Mouse (Mus musculus): Measurements from ENCODE around the gene Lhb. TPM values are rescaled to one million over a fixed set of nuclear protein-coding genes. Genes with fewer than 3 reads are reported as not detected.
"Not testable (repeated sequence)": the region's sequence is repeated elsewhere in the genome, so short reads cannot be mapped to it uniquely, and the experiment has no call there.

The Lhb gene
- total RNA-seq (2018; cell fraction: chromatin; rRNA removed): not detected
- total RNA-seq (2018; cell fraction: cytosol; rRNA removed): not detected
- total RNA-seq (2018; cell fraction: nucleus; rRNA removed): not detected
- not detected in 3 replicates for polyA plus RNA-seq (2018)

GRCm38 (mm10) chr7:45420615-45420919 is at the start of gene Lhb:
TSS of gene Lhb (plus strand) at chr7:45420820.
- H3K36me3 ChIP-seq (ENCODE audit: inconsistent target): peaks cover 41% of the 10 kb centered on the region; the same call in 1 of the 2 replicates
- no peak within 1 kb of the TSS for H3K4me3 ChIP-seq (ENCODE audit: inconsistent target)
- WGBS (ENCODE audit: missing documents): 89% methylated on average over 6 of the region's 6 CpGs
- no peak within 1 kb of the TSS for H3K27ac ChIP-seq
- H3K79me2 ChIP-seq (ENCODE audit: inconsistent target): no peaks in the 10 kb centered on the region

GRCm38 (mm10) chr7:45372371-45372770 is 48.2 kb upstream of the Lhb start:
- no peak overlapping the region for H3K4me3 ChIP-seq (ENCODE audit: inconsistent target)
- no peak overlapping the region for H3K27ac ChIP-seq
- peaks cover 14% of the 10 kb centered on the region for H3K36me3 ChIP-seq (ENCODE audit: inconsistent target)
- WGBS (ENCODE audit: missing documents): 85% methylated on average over 5 of the region's 5 CpGs
- no peaks in the 10 kb centered on the region for H3K79me2 ChIP-seq (ENCODE audit: inconsistent target)

DNA sequence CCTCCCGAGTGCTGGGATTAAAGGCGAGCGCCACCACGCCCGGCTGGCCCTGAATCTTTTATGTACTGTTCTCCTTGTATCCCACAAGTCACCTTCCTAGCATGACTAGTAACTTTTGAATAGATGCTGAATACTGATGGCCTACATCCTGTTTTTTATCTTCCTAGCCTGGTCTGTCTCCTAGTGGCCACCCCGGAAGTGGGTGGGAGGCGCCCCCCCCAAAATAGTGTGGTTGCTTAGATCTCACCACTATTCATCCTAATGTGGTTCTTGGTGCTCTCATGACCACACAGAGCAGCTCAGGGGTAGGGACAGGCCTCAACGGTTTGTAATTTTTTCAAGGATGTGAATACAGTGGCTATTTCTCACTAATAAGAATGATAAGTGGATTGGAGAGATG is 46.0 kb upstream of the Lhb start:
- no peak overlapping the region for H3K4me3 ChIP-seq (ENCODE audit: inconsistent target)
- H3K27ac ChIP-seq: no peak overlapping the region
- peaks cover 35% of the 10 kb centered on the region for H3K36me3 ChIP-seq (ENCODE audit: inconsistent target)
- WGBS (ENCODE audit: missing documents): 86% methylated on average over 8 of the region's 8 CpGs
- H3K79me2 ChIP-seq (ENCODE audit: inconsistent target): no peaks in the 10 kb centered on the region; the same call in 1 of the 2 replicates

- peaks cover 8% of the 10 kb centered on the region; the same call in 1 of the 2 replicates for H3K79me2 ChIP-seq (ENCODE audit: inconsistent target)
- no peak overlapping the region for H3K27ac ChIP-seq
- H3K36me3 ChIP-seq (ENCODE audit: inconsistent target): peaks cover 48% of the 10 kb centered on the region
- WGBS (ENCODE audit: missing documents): 82% methylated on average over 1 of the region's 1 CpGs
- no peak overlapping the region for H3K4me3 ChIP-seq (ENCODE audit: inconsistent target)
Measured at GRCm38 (mm10) chr7:45376057-45376456, 44.6 kb upstream of the Lhb start.

DNA sequence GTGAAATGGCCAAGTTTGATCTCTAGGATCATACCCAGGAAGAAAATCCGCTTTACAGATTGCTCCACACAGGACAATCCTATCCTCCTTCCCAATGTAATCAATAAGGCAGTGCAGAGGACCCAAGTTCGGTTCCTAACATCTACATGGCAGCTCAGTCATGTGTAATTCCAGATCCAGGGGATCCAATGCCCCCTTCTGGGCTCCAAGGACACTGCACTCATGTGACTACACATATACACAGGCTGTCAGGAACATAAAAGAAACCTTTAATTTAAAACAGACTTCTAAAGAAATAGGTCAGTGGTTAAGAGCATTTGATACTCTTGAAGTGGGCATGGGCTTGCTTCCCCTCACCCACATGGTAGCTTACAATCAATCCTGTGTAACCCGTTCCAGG is 34.5 kb upstream of the Lhb start:
- Histone ChIP-seq H3K36me3 (ENCODE audit: inconsistent target) (peaks cover 78% of the 10 kb centered on the region), H3K27ac (no peak overlapping the region), H3K4me3 (ENCODE audit: inconsistent target) (no peak overlapping the region), H3K79me2 (ENCODE audit: inconsistent target) (peaks cover 86% of the 10 kb centered on the region)
- WGBS (ENCODE audit: missing documents): 100% methylated on average over 3 of the region's 3 CpGs

DNA sequence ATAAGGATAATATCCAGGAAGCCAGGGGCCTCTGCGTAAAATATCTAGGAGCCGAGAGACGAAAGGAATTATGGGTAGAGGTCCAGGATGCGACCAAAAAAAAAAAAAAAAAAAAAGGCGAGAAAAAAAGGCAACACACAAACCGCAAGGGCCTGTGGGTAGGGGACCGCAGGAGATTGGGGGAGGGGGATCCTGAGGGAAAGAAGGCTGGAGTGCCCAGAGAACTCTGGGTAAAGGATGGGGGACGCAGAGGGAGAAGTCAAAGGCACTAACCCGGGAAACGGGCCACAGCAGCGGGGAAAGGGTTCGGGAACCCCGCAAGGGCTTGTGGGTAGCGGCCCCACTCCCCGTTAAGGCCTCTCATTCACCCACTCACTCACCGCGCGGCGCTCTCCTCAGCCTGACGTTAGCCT is 25.5 kb upstream of the Lhb start:
- H3K4me3 ChIP-seq (ENCODE audit: inconsistent target): peak overlapping the region; percentile 92
- WGBS (ENCODE audit: missing documents): under 1% methylated on average over 18 of the region's 20 CpGs
- peak overlapping the region; percentile 86 for H3K27ac ChIP-seq
- peaks cover 18% of the 10 kb centered on the region; the same call in 1 of the 2 replicates for H3K36me3 ChIP-seq (ENCODE audit: inconsistent target)
- peaks cover 52% of the 10 kb centered on the region for H3K79me2 ChIP-seq (ENCODE audit: inconsistent target)

DNA sequence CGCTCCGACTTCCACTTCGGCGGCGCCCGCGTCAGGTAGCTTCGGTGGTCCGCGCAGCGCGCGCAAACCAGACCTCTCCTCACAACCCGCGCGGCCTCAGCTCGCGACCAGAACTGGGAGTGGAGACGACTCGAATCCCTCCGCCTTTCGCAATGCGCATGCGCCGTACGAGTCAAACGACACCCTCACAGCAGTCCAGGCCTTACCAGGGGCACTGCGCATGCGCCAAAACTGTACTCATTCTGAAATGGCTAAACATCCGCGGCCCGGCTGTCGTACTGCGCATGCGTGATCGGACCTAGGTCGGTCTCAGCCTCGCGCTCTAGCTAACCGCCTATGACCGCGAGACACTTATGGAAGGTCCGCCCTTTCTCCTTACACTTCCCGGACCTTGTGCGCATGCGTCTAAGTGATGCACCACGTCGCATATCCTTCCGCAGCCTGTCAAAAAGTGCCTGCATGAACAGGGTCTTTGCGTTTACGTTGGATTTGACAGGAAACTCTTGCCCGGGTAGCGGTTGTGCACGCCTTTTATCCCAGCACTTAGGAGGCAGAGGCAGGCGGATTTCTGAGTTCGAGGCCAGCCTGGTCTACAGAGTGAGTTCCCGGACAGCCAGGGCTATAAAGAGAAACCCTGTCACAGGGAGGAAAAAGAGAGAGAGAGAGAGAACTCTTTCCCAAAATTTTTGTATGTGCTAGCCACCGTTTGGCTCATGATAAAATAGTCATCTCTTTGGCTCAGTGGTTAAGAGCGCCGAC is 24.9 kb upstream of the Lhb start, which contains the start of gene Snrnp70:
Gene Snrnp70, minus strand, starts transcription at position 165 of the 759 bp plus-strand sequence.
- Histone ChIP-seq H3K79me2 (ENCODE audit: inconsistent target) (peaks cover 46% of the 10 kb centered on the region), H3K36me3 (ENCODE audit: inconsistent target) (peaks cover 13% of the 10 kb centered on the region; the same call in 1 of the 2 replicates), H3K27ac (peak within 1 kb of the TSS; percentile 86), H3K4me3 (ENCODE audit: inconsistent target) (peak within 1 kb of the TSS; percentile 92)
- under 1% methylated on average over 60 of the region's 60 CpGs for WGBS (ENCODE audit: missing documents)

DNA sequence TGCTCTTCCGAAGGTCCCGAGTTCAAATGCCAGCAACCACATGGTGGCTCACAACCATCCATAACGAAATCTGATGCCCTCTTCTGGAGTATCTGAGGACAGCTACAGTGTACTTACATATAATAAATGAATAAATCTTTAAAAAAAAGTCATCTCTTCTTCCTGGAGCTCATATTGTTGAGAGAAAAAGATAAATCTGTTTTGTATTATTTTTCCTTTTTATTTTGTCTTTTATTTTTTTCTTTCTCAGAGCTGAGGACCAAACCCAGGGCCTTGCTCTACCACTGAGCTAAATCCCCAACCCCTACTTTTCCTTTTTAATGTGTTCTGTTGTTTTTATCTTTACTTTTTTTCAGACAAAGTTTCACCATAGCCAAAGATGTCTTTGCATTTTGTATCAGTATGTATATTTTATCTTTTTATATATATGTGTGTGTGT is 24.3 kb upstream of the Lhb start:
- Histone ChIP-seq H3K79me2 (ENCODE audit: inconsistent target) (peaks cover 40% of the 10 kb centered on the region), H3K27ac (peak overlapping the region; percentile 76), H3K4me3 (ENCODE audit: inconsistent target) (peak overlapping the region; percentile 92)
- WGBS (ENCODE audit: missing documents): 4% methylated on average over 2 of the region's 3 CpGs
- H3K36me3 ChIP-seq (ENCODE audit: inconsistent target): not testable (repeated sequence)

- 50% methylated on average over 2 of the region's 2 CpGs for WGBS (ENCODE audit: missing documents)
- Histone ChIP-seq H3K36me3 (ENCODE audit: inconsistent target) (peaks cover 8% of the 10 kb centered on the region; the same call in 1 of the 2 replicates), H3K79me2 (ENCODE audit: inconsistent target) (peaks cover 35% of the 10 kb centered on the region), H3K27ac (no peak overlapping the region), H3K4me3 (ENCODE audit: inconsistent target) (no peak overlapping the region)
Measured at GRCm38 (mm10) chr7:45396787-45397186, 23.8 kb upstream of the Lhb start.

DNA sequence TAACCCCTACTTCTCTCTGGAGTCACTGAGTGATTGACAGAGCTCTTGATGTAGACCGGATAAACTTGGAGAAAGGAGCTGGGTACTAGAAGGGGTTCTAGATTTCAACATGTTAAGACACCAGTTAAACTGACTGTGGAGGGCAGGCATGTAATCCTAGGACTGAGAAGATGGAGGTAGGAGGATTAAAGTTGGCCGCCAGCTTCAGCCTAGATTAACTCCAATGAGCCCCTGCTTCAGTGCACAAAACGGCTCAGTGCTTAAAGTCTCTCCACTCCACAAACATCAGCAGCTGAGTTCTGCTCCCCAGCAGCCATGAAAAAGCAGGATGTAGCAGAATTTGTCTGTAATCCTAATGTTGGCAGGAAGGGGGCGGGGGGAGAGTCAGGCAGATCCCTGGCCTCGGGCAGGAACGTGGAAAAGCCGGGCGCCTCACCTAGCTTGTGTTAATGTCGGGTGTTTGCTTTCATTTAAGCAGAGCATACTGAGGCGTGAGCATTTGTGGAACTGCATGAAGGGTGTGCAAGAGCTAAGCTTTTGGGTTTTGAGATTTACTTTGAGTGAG is 19.0 kb upstream of the Lhb start:
- WGBS (ENCODE audit: missing documents): 88% methylated on average over 10 of the region's 10 CpGs
- Histone ChIP-seq H3K79me2 (ENCODE audit: inconsistent target) (no peaks in the 10 kb centered on the region), H3K36me3 (ENCODE audit: inconsistent target) (no peaks in the 10 kb centered on the region), H3K27ac (no peak overlapping the region), H3K4me3 (ENCODE audit: inconsistent target) (no peak overlapping the region)

GRCm38 (mm10) chr7:45403532-45404261 is 16.9 kb upstream of the Lhb start:
- Histone ChIP-seq H3K36me3 (ENCODE audit: inconsistent target) (no peaks in the 10 kb centered on the region), H3K79me2 (ENCODE audit: inconsistent target) (no peaks in the 10 kb centered on the region), H3K27ac (no peak overlapping the region), H3K4me3 (ENCODE audit: inconsistent target) (no peak overlapping the region)
- 39% methylated on average over 6 of the region's 6 CpGs for WGBS (ENCODE audit: missing documents)

DNA sequence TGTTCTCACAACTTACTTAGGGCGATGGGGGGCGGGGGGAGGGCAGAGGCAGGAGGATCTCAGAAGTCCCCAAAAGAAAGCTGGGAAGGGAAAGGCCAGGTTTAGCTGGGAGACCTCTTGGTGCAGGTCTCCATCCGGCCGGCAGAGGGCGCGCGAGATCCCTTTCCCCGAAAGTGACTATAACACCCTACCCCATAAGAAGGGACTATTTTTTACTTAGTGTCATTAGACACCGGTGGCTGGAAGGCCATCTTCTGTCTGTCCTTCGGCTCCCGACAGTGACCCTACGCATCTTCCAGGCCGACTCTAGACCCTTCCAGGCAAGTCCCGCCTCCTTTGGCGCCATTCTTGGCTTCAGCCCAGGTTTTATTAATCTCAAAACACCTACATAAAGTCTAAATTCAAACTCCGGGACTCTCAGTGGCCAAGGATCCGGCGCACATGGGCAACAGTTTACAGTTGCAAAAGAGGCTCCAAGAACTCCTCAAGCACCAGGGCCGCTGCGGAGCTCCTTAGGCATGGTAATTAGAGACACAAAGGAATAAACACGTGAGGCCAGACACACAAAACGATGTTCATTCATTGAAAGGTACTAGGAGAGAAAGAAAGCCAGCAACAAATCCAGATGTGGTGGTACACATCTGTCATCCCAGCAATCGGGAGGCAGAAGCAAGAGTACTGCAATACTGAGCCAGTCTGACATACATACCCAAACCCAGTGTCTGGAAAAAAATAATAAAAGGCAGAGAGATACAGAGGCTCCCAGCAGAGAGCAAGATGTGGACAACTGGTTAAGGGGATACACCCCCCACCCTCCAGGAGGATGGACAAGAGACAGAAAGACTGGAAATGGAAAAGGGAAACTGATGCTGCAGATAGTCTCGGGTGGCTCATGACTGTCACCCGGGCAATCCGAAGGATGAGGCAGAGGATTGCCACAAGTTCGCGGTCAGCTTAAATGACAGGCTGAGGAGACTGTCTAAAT is 15.2 kb upstream of the Lhb start, which contains the start of gene Kcna7:
Gene Kcna7, plus strand, starts transcription at position 563 of the 985 bp plus-strand sequence.
- no peaks in the 10 kb centered on the region for H3K79me2 ChIP-seq (ENCODE audit: inconsistent target)
- no peak within 1 kb of the TSS for H3K4me3 ChIP-seq (ENCODE audit: inconsistent target)
- 11% methylated on average over 27 of the region's 28 CpGs for WGBS (ENCODE audit: missing documents)
- H3K27ac ChIP-seq: no peak within 1 kb of the TSS
- H3K36me3 ChIP-seq (ENCODE audit: inconsistent target): no peaks in the 10 kb centered on the region

DNA sequence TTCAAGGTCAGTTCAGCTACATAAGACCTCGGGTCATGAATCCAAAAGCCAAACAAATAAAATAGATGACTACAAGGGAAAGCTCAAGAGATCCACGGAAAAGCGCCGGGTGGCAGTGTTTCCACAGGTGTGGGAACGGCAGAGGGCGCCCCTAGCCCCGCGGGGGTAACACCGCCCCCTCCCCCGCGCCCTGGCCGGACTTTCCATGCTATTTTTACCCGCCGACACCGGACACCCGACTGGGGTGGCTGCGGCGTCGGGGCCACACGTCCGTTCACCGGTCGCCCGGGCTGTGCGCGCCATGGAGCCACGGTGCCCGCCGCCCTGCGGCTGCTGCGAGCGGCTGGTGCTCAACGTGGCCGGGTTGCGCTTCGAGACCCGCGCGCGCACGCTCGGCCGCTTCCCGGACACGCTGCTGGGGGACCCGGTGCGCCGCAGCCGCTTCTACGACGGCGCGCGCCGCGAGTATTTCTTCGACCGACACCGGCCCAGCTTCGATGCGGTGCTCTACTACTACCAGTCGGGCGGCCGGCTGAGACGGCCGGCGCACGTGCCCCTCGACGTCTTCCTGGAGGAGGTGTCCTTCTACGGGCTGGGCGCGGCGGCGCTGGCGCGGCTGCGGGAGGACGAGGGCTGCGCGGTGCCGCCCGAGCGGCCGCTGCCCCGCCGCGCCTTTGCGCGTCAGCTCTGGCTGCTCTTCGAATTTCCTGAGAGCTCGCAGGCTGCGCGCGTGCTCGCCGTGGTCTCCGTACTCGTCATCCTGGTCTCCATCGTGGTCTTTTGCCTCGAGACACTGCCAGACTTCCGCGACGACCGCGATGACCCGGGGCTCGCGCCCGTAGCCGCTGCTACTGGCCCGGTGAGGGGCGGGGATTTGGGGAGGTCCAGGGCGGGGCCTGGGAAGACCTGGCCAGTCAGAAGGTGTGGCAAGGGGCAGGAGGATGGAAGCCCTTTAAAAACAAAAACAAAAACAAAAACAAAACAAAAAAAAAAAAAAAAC is 14.2 kb upstream of the Lhb start:
- H3K79me2 ChIP-seq (ENCODE audit: inconsistent target): no peaks in the 10 kb centered on the region
- no peak overlapping the region for H3K27ac ChIP-seq
- 1% methylated on average over 104 of the region's 114 CpGs for WGBS (ENCODE audit: missing documents)
- no peak overlapping the region for H3K4me3 ChIP-seq (ENCODE audit: inconsistent target)
- no peaks in the 10 kb centered on the region for H3K36me3 ChIP-seq (ENCODE audit: inconsistent target)
